Mouse (Mus musculus) right cerebral cortex, postnatal 10 days (tissue): ENCODE measurements around the gene Fcamr.

Experiments used
- DNase-seq, 2 experiments: peaks; one replicate each; pipeline ENCODE4 v3.0.0; 2021; ENCODE audit warnings: low spot score in 2 of 2

Fcamr gene

GRCm38 (mm10) chr1:130850405-130850804 lies 49.7 kb downstream of the Fcamr start:
- DNase-seq = no peak

GRCm38 (mm10) chr1:130854819-130855218 lies 54.1 kb downstream of the Fcamr start:
- no peak for DNase-seq

- no peak for DNase-seq
Measured at GRCm38 (mm10) chr1:130855723-130856122, 55.0 kb downstream of the Fcamr start.

- DNase-seq = no peak
Measured at GRCm38 (mm10) chr1:130857456-130857855, 56.8 kb downstream of the Fcamr start.

- DNase-seq = no peak
Measured at GRCm38 (mm10) chr1:130864238-130864637, 63.5 kb downstream of the Fcamr start.
